Mouse (Mus musculus) C2C12 (cell line): ENCODE data around the gene Tctex1d4.

Source experiments
- CTCF ChIP-seq: IDR thresholded peaks from one replicate; pipeline ENCODE4 v1.5.1; 2011; ENCODE audit not compliant: control insufficient read depth, insufficient read depth, insufficient read length
- MAX ChIP-seq: IDR thresholded peaks from one replicate; pipeline ENCODE4 v1.6.1; 2011; ENCODE audit warnings: mild to moderate bottlenecking, control low read depth
- MYOD1 ChIP-seq: IDR thresholded peaks from one replicate; pipeline ENCODE4 v1.6.1; 2011; ENCODE audit warnings: low read depth; ENCODE audit not compliant: control insufficient read depth, insufficient read length
- USF1 ChIP-seq: IDR thresholded peaks from one replicate; pipeline ENCODE4 v1.6.1; 2011; ENCODE audit warnings: low read depth, mild to moderate bottlenecking, control low read depth, moderate library complexity

- TF ChIP-seq CTCF (no peak), MAX (no peak), USF1 (no peak), MYOD1 (no peak)
Observed at GRCm38 (mm10) chr4:117169936-117170335, 43.3 kb downstream of the Tctex1d4 start.
